Mouse (Mus musculus) stomach, embryonic 14.5 days (tissue): ENCODE measurements around the gene Tfap4. TPM values are rescaled to one million over a fixed set of nuclear protein-coding genes. Genes with fewer than 3 reads are reported as not detected.

Experiments
- ATAC-seq: fragments of 200-750 bp; cut with Nextera tagmentation; 2 replicates; pipeline ENCODE4 v1.8.0; 2017; ENCODE audit warnings: low read depth, moderate TSS enrichment; ENCODE audit not compliant: insufficient number of reproducible peaks, insufficient read depth, low FRiP score
- H3K27ac ChIP-seq: fragments of 300-500 bp; sonication (generic); 2 replicates; pipeline ENCODE4 v1.5.1; 2014; ENCODE audit warnings: mild to moderate bottlenecking, low read length, moderate library complexity, mixed read lengths
- H3K27me3 ChIP-seq: fragments of 300-500 bp; sonication (generic); 2 replicates; pipeline ENCODE4 v1.6.1; 2014; ENCODE audit warnings: low read length, control low read depth, mixed read lengths; ENCODE audit not compliant: control insufficient read depth, insufficient read depth
- H3K36me3 ChIP-seq: fragments of 300-500 bp; sonication (generic); 2 replicates; pipeline ENCODE4 v1.6.1; 2014; ENCODE audit warnings: mild to moderate bottlenecking, control low read depth, low read length, moderate library complexity, mixed read lengths; ENCODE audit not compliant: control insufficient read depth, insufficient read depth
- H3K4me1 ChIP-seq: fragments of 300-500 bp; sonication (generic); 2 replicates; pipeline ENCODE4 v1.6.1; 2014; ENCODE audit warnings: low read length, control low read depth, mixed read lengths; ENCODE audit not compliant: control insufficient read depth, insufficient read depth
- H3K4me2 ChIP-seq: fragments of 300-500 bp; sonication (generic); replicated peaks from 2 replicates; pipeline ENCODE4 v1.6.1; 2014; ENCODE audit warnings: low read depth, low read length, control low read depth
- H3K4me3 ChIP-seq: fragments of 300-500 bp; sonication (generic); 2 replicates; pipeline ENCODE4 v1.5.1; 2014; ENCODE audit warnings: low read depth, low read length, control low read depth
- H3K9ac ChIP-seq: fragments of 300-500 bp; sonication (generic); replicated peaks from 2 replicates; pipeline ENCODE4 v1.6.1; 2014; ENCODE audit warnings: low read depth, mild to moderate bottlenecking, control low read depth, low read length, moderate library complexity, mixed read lengths
- H3K9me3 ChIP-seq: fragments of 300-500 bp; sonication (generic); 2 replicates; pipeline ENCODE4 v1.6.1; 2016; ENCODE audit warnings: low read depth, low read length, control low read depth; ENCODE audit not compliant: control insufficient read depth
- WGBS: fragments of 180-500 bp; shearing (Covaris S2); extraction: QIAGEN DNeasy Blood & Tissue Kit; methylation state at CpG from one replicate; pipeline ENCODE4 v1.1.7; 2014; 5-methylcytosine and 5-hydroxymethylcytosine counted together
- polyA plus RNA-seq: library from polyadenylated mRNA; unstranded; fragments of >200 nt; fragmentation: Nextera tagmentation; extraction: Ambion mirVana; gene quantifications from 2 replicates; pipeline ENCODE4 v1.2.1, GENCODE M21; 2014

The Tfap4 gene
- 24.9 and 25.7 TPM in 2 replicates for polyA plus RNA-seq

DNA sequence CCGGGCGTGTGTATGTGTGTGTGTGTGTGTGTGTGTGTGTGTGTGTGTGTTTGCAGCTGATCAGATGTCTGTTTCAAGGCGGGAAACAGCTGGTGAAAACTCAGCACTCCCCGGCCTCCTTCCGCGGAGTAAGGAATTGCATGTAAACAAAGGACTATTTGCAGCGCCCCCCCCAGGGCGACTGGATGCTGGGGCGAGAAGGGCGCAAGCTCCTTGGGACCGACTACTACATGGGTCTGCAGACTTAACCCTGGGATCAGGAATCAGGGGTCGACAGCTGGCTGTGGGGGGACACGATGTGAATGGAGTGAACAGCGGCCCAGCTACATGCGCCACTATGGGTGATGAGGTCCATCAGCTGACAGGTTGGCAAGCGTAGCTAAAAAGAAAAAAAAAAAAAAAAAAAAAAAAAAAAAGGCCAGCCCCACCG is at the start of gene Tfap4:
TSS of gene Tfap4 (minus strand) at position 140 of the 430 bp plus-strand sequence.
- Histone ChIP-seq H3K4me3 (peak within 1 kb of the TSS; percentile 81), H3K27me3 (no peaks in the 10 kb centered on the region), H3K9me3 (no peaks in the 10 kb centered on the region), H3K4me1 (peaks cover 14% of the 10 kb centered on the region), H3K9ac (peak within 1 kb of the TSS; percentile 77), H3K4me2 (peak within 1 kb of the TSS; percentile 57), H3K27ac (peak within 1 kb of the TSS; percentile 93), H3K36me3 (no peaks in the 10 kb centered on the region)
- 0% methylated on average over 17 of the region's 17 CpGs for WGBS
- ATAC-seq = peak; percentile 4; the same call in 1 of the 2 replicates

- Histone ChIP-seq H3K27ac (no peak overlapping the region), H3K9me3 (no peaks in the 10 kb centered on the region), H3K36me3 (peaks cover 38% of the 10 kb centered on the region), H3K4me2 (no peak overlapping the region), H3K27me3 (no peaks in the 10 kb centered on the region), H3K4me1 (peaks cover 40% of the 10 kb centered on the region), H3K4me3 (no peak overlapping the region), H3K9ac (no peak overlapping the region)
- no peak for ATAC-seq
- 84% methylated on average over 19 of the region's 19 CpGs for WGBS
These were observed 48.9 kb upstream of the Tfap4 start for GRCm38 (mm10) chr16:4608532-4609059.

DNA sequence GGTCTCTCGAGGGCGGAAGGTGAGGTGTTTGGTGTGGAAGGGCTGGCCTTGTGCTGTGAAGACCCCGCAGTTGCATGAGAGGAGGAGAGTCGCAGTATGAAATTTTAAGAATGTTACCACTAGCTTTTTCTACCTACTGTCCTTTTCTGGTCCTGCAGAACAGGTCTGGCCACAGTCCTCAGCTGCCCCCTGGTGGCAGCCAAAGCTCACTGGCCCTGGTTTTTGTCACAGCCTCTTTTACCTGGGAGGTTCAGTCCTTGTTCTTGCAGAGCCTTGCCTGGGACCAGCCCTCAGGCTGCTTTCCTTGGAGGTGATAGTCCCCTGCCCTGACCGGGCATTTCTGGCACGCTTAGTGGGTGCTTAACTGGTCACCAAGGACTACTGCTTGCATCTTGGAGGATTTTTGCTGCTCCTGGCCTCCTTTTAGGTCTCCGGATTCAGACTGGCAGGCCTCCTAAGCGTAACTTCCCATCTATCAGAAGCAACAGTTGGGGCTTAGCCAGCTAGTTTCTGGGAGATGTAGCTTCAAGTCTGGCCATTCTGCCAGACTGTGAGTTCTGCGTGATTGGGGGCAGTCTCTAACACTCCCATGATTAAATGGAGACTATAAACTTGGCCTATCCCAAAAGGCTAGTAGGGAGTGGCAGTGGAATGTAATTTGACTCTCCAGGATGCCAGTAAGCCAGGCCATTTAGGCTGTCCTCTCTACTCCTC is 48.3 kb upstream of the Tfap4 start:
- 39% methylated on average over 9 of the region's 9 CpGs for WGBS
- Histone ChIP-seq H3K36me3 (peaks cover 32% of the 10 kb centered on the region), H3K4me2 (no peak overlapping the region), H3K9me3 (no peaks in the 10 kb centered on the region), H3K27ac (no peak overlapping the region), H3K4me1 (peaks cover 47% of the 10 kb centered on the region), H3K4me3 (no peak overlapping the region), H3K27me3 (no peaks in the 10 kb centered on the region), H3K9ac (no peak overlapping the region)
- ATAC-seq = no peak

- H3K4me1 ChIP-seq = peaks cover 57% of the 10 kb centered on the region
- no peak overlapping the region for H3K4me2 ChIP-seq
- no peak overlapping the region for H3K9ac ChIP-seq
- H3K27me3 ChIP-seq = no peaks in the 10 kb centered on the region
- no peaks in the 10 kb centered on the region for H3K9me3 ChIP-seq
- ATAC-seq = no peak
- WGBS = 25% methylated on average over 5 of the region's 5 CpGs
- peak overlapping the region; percentile 24; the same call in 1 of the 2 replicates for H3K27ac ChIP-seq
- no peak overlapping the region for H3K4me3 ChIP-seq
- H3K36me3 ChIP-seq = peaks cover 19% of the 10 kb centered on the region
These were observed 46.9 kb upstream of the Tfap4 start for GRCm38 (mm10) chr16:4606431-4607084.

- Histone ChIP-seq H3K9ac (no peak overlapping the region), H3K4me2 (no peak overlapping the region), H3K9me3 (no peaks in the 10 kb centered on the region), H3K36me3 (peaks cover 12% of the 10 kb centered on the region; the same call in 1 of the 2 replicates), H3K27ac (peak overlapping the region; percentile 29; the same call in 1 of the 2 replicates), H3K4me1 (peaks cover 66% of the 10 kb centered on the region), H3K4me3 (no peak overlapping the region), H3K27me3 (no peaks in the 10 kb centered on the region)
- ATAC-seq = no peak
- 51% methylated on average over 13 of the region's 13 CpGs for WGBS
These were observed 46.0 kb upstream of the Tfap4 start for GRCm38 (mm10) chr16:4605514-4606131.

- no peak for ATAC-seq
- H3K9ac ChIP-seq = no peak overlapping the region
- H3K27me3 ChIP-seq = no peaks in the 10 kb centered on the region
- H3K9me3 ChIP-seq = no peaks in the 10 kb centered on the region
- peaks cover 7% of the 10 kb centered on the region; the same call in 1 of the 2 replicates for H3K36me3 ChIP-seq
- H3K4me2 ChIP-seq = 0 out of 2 replicates have a peak overlapping the region, but pooled peaks have one; percentile 7
- 59% methylated on average over 11 of the region's 11 CpGs for WGBS
- peak overlapping the region; percentile 78; the same call in 1 of the 2 replicates for H3K27ac ChIP-seq
- H3K4me3 ChIP-seq = no peak overlapping the region
- peaks cover 77% of the 10 kb centered on the region for H3K4me1 ChIP-seq
These were observed 44.7 kb upstream of the Tfap4 start for GRCm38 (mm10) chr16:4604293-4604837.

- 52% methylated on average over 1 of the region's 1 CpGs for WGBS
- Histone ChIP-seq H3K9ac (no peak overlapping the region), H3K4me3 (no peak overlapping the region), H3K9me3 (no peaks in the 10 kb centered on the region), H3K36me3 (no peaks in the 10 kb centered on the region), H3K4me2 (0 out of 2 replicates have a peak overlapping the region, but pooled peaks have one; percentile 10), H3K4me1 (peaks cover 86% of the 10 kb centered on the region), H3K27ac (peak overlapping the region; percentile 78; the same call in 1 of the 2 replicates), H3K27me3 (no peaks in the 10 kb centered on the region)
- 0 out of 2 replicates have a peak, but pooled peaks have one; percentile 0 for ATAC-seq
These were observed 43.8 kb upstream of the Tfap4 start for GRCm38 (mm10) chr16:4603453-4603837.
